Mouse (Mus musculus) gastrocnemius, postnatal 10 days (tissue): ENCODE data around the gene Ecpas. TPM values are rescaled to one million over a fixed set of nuclear protein-coding genes. Genes with fewer than 3 reads are reported as not detected.

ENCODE experiments used
- total RNA-seq, 2 experiments: library from RNA; stranded (reverse); gene quantifications; 2 replicates each; pipeline ENCODE4 v1.2.3; 2021

Gene Ecpas
- total RNA-seq, 2 experiments from 2014 or later, result 218 to 227 TPM

Other genes with a start within 250 kb of the Ecpas start
- under 1 TPM; 0.14 TPM for gene Olfr267, start 125.0 kb downstream of the Ecpas start, total RNA-seq
- gene Zkscan16, start 30.9 kb upstream of the Ecpas start, total RNA-seq, result under 1 TPM; 0.21 to 0.25 TPM
- gene Ptgr1, start 74.4 kb upstream of the Ecpas start, total RNA-seq, result 1 to 10 TPM; 4.7 to 5.1 TPM
- 10 to 100 TPM; 11.3 to 13.7 TPM for gene Dnajc25, start 82.3 kb upstream of the Ecpas start, total RNA-seq
- gene Gm20503, start 90.5 kb upstream of the Ecpas start, total RNA-seq, result 1 to 10 TPM in 1 of 2 experiments, not detected in 1; 1.3 TPM
- 10 to 100 TPM; 27.3 to 32.5 TPM for gene Gng10, start 122.3 kb upstream of the Ecpas start, total RNA-seq
- not detected for gene AI481877, start 226.2 kb upstream of the Ecpas start, total RNA-seq